9 mouse cellular contexts compared by ENCODE assay signal in the genomic region with DNA sequence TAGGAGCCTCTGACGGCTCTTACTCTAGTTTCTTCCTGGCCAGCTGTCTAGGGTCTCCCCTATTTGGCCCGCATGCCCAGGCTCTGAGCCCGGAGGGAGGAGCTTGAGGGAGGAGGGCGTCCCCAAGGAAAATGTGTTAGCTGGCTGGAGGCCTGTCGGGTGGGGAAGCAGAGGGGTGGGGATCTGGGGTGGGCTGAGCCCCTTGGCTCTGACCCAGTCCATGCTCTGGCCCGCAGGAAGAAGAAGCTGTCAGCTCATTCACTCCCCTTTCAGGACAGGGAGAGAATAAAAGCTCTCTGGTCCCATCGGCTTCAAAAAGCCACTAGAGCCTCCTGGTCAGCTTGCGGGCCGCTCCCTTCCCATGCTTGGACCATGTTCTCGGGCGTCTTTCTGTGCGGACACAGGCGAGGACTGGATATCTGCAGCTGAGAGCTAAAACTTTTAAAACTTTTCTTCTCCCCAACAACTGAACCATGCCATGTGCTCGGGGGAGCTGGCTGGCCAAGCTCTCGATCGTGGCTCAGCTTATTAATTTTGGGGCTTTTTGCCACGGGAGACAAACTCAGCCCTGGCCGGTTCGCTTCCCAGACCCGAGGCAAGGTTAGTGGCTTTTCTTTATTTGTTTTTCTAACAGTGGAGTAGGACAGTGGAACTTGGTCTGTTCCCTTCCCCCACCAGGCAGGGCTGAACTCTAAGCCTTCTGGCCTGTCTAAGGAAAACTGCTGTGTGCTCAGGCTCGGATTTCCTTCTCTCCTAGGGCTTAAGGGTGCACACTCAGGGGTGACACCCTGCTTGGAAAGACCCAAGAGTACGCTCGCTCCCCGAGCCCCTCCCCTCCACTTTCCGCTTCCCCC. TPM values are rescaled to one million over a fixed set of nuclear protein-coding genes. Genes with fewer than 3 reads are reported as not detected.
A peak's percentile ranks its signal among the peaks of the same experiment; 100 is the strongest.
DNase-seq lines count a peak whose midpoint lies in the region; ATAC-seq and TF ChIP-seq lines count a peak whose summit lies in the region.
"Had no signal": no experiment of that assay in that cellular context is flagged by ENCODE, and none has a peak within 500 bp of the region (broad histone marks: within the 10 kb centered on the region; RNA-seq: fewer than 3 reads in every experiment).

Gene Adamts12 (plus strand): TSS at position 233 of the 854 bp plus-strand sequence.

- peaks cover 25% of the 10 kb centered on the region for H3K4me1 ChIP-seq in forebrain, embryonic 15.5 days
- H3K4me1 ChIP-seq in limb, embryonic 11.5 days (ENCODE audit: control insufficient read depth, insufficient read depth, low read length), result peaks cover 13% of the 10 kb centered on the region
- H3K4me1 ChIP-seq in midbrain, embryonic 12.5 days, result peaks cover 29% of the 10 kb centered on the region

- no peaks in the 10 kb centered on the region for H3K27me3 ChIP-seq in forebrain, embryonic 15.5 days
- no peaks in the 10 kb centered on the region for H3K27me3 ChIP-seq in limb, embryonic 11.5 days (ENCODE audit: control insufficient read depth, insufficient read depth, low read length)
- H3K27me3 ChIP-seq in midbrain, embryonic 12.5 days, result no peaks in the 10 kb centered on the region; the same call in none of the 2 replicates

- 3% methylated on average over 25 of the region's 25 CpGs for WGBS in forebrain, embryonic 15.5 days
- WGBS in limb, embryonic 11.5 days, result 2% methylated on average over 25 of the region's 25 CpGs
- WGBS in midbrain, embryonic 12.5 days, result 3% methylated on average over 25 of the region's 25 CpGs

- ATAC-seq in forebrain, embryonic 15.5 days (replicated peaks), result peak; percentile 91
- peak; percentile 74 for ATAC-seq in limb, embryonic 11.5 days (ENCODE audit: insufficient number of reproducible peaks, low FRiP score, low TSS enrichment, low read depth)
- peak; percentile 67 for ATAC-seq in midbrain, embryonic 12.5 days (ENCODE audit: low FRiP score, low read depth)
- ATAC-seq in monocyte, adult 5-6 weeks (replicated peaks; ENCODE audit: insufficient number of reproducible peaks, low FRiP score, low TSS enrichment, poor library complexity, severe bottlenecking), result no peak

- H3K27ac ChIP-seq in left cerebral cortex, adult 2 months, result no peak within 1 kb of the TSS
- H3K27ac ChIP-seq in forebrain, embryonic 15.5 days (replicated peaks), result peak within 1 kb of the TSS; percentile 31; the same call in 1 of the 2 replicates
- H3K27ac ChIP-seq in limb, embryonic 11.5 days (replicated peaks; ENCODE audit: low read depth, low read length), result peak within 1 kb of the TSS; percentile 84
- peak within 1 kb of the TSS; percentile 46 for H3K27ac ChIP-seq in midbrain, embryonic 12.5 days (replicated peaks)
- H3K27ac ChIP-seq: macrophage had no signal

- H3K36me3 ChIP-seq in forebrain, embryonic 15.5 days, result no peaks in the 10 kb centered on the region
- no peaks in the 10 kb centered on the region for H3K36me3 ChIP-seq in limb, embryonic 11.5 days (ENCODE audit: control insufficient read depth, insufficient read depth, low read length)
- no peaks in the 10 kb centered on the region for H3K36me3 ChIP-seq in midbrain, embryonic 12.5 days

- peak within 1 kb of the TSS; percentile 50 for H3K4me2 ChIP-seq in forebrain, embryonic 15.5 days (replicated peaks)
- H3K4me2 ChIP-seq in limb, embryonic 11.5 days (ENCODE audit: low read depth, severe bottlenecking), result peak within 1 kb of the TSS; percentile 53
- H3K4me2 ChIP-seq in midbrain, embryonic 12.5 days (replicated peaks), result peak within 1 kb of the TSS; percentile 51

- no peak for DNase-seq in left cerebral cortex, adult 2 months (ENCODE audit: extremely low spot score in 1 of 2, low spot score in 2 of 2)
- DNase-seq in left cerebral cortex, postnatal 14 days (ENCODE audit: low spot score in 2 of 2), result no peak
- DNase-seq in heart, postnatal 4 days, result peak; percentile 82
- DNase-seq in limb, embryonic 11.5 days (ENCODE audit: low spot score), result peak; percentile 68
- peak; percentile 32 for DNase-seq in urinary bladder, adult 2 months (ENCODE audit: low spot score)

- intact Hi-C loops in left cerebral cortex, adult 2 months (cut with DNase I), result no loop called here
- intact Hi-C loops in left cerebral cortex, postnatal 14 days (cut with DNase I), result no loop called here

- peak within 1 kb of the TSS; percentile 18; the same call in 1 of the 2 replicates for H3K4me3 ChIP-seq in left cerebral cortex, adult 2 months
- H3K4me3 ChIP-seq in forebrain, embryonic 15.5 days, result peak within 1 kb of the TSS; percentile 24
- H3K4me3 ChIP-seq in limb, embryonic 11.5 days (ENCODE audit: low read depth, low read length), result peak within 1 kb of the TSS; percentile 28
- peak within 1 kb of the TSS; percentile 31 for H3K4me3 ChIP-seq in midbrain, embryonic 12.5 days

- no peak for TF ChIP-seq CTCF in left cerebral cortex, adult 2 months (IDR thresholded peaks at IDR 0.05)

- H3K9ac ChIP-seq in forebrain, embryonic 15.5 days (replicated peaks), result 0 out of 2 replicates have a peak within 1 kb of the TSS, but pooled peaks have one; percentile 24
- H3K9ac ChIP-seq in limb, embryonic 11.5 days (ENCODE audit: low read length), result peak within 1 kb of the TSS; percentile 50
- H3K9ac ChIP-seq in midbrain, embryonic 12.5 days (replicated peaks), result 0 out of 2 replicates have a peak within 1 kb of the TSS, but pooled peaks have one; percentile 15

- H3K9me3 ChIP-seq in forebrain, embryonic 15.5 days, result no peaks in the 10 kb centered on the region
- no peaks in the 10 kb centered on the region for H3K9me3 ChIP-seq in limb, embryonic 11.5 days (ENCODE audit: control insufficient read depth, low read length)
- no peaks in the 10 kb centered on the region for H3K9me3 ChIP-seq in midbrain, embryonic 12.5 days

RNA-seq across cellular contexts. Expression of gene Adamts12, which starts in this region (rescaled TPM):
- total RNA-seq in left cerebral cortex, adult 2 months (2021), result under 1 TPM; 0.48 to 0.58 TPM
- total RNA-seq in left cerebral cortex, postnatal 14 days (2021), result 1 to 10 TPM; 2.3 TPM
- polyA plus RNA-seq in forebrain, embryonic 15.5 days (2015; fragmentation: Nextera tagmentation; extraction: Ambion mirVana), result 0.74 and 1.0 TPM in 2 replicates
- 10 to 100 TPM; 16.4 to 18.4 TPM for total RNA-seq in heart, postnatal 4 days (2021)
- 1.7 and 1.8 TPM in 2 replicates for polyA plus RNA-seq in limb, embryonic 11.5 days (2014; fragmentation: Nextera tagmentation; extraction: Ambion mirVana)
- polyA plus RNA-seq in midbrain, embryonic 12.5 days (2016; fragmentation: Nextera tagmentation; extraction: Ambion mirVana), result 3.0 and 5.1 TPM in 2 replicates
- polyA plus RNA-seq in urinary bladder, adult 2 months (2012; rRNA removed), result 2.9 and 3.5 TPM in 2 replicates
- total RNA-seq in monocyte, adult 5-6 weeks (2017), result 0.21 TPM in 1 of 3 replicates, not detected in the others

Comparison
In these comparisons a context has a peak if more than half of its experiments do, and no peak if none do; other contexts are left out.
1. RNA of gene Adamts12 (total RNA-seq): 16.4 to 18.4 TPM in heart, postnatal 4 days; 2.3 TPM in left cerebral cortex, postnatal 14 days, 0.48 to 0.58 TPM in left cerebral cortex, adult 2 months and 0.21 TPM in monocyte, adult 5-6 weeks; every median in the first group is over 4 times any median in the second.
2. DNase-seq: peak in heart, postnatal 4 days (single experiment), limb, embryonic 11.5 days (single experiment) and urinary bladder, adult 2 months (single experiment); none in left cerebral cortex, adult 2 months (0 of 2) and left cerebral cortex, postnatal 14 days (0 of 2).
3. Peak in every context shown above with its lines, with median percentiles within 50 percentile points of each other: H3K4me3 ChIP-seq, H3K4me2 ChIP-seq and H3K9ac ChIP-seq.